Mouse (Mus musculus) cerebellum, adult 2 months (tissue): Measurements from ENCODE around the gene Ntmt1. TPM values are rescaled to one million over a fixed set of nuclear protein-coding genes. Genes with fewer than 3 reads are reported as not detected.

Experiments used
- DNase-seq, 2 experiments: peaks; one replicate each; pipeline ENCODE4 v3.0.0; 2021
- H3K27ac ChIP-seq: fragments of 200-500 bp; 2 replicates; pipeline ENCODE4 v1.5.1; 2012; ENCODE audit warnings: low read length, control low read depth, inconsistent platforms; ENCODE audit not compliant: insufficient read depth
- H3K27me3 ChIP-seq: fragments of 200-500 bp; 2 replicates; pipeline ENCODE4 v1.6.1; 2012; ENCODE audit warnings: inconsistent platforms, mild to moderate bottlenecking, low read length, moderate library complexity; ENCODE audit not compliant: control insufficient read depth, insufficient read depth
- H3K4me1 ChIP-seq: fragments of 200-500 bp; 2 replicates; pipeline ENCODE4 v1.6.1; 2011; ENCODE audit warnings: low read length; ENCODE audit not compliant: control insufficient read depth, insufficient read depth
- H3K4me3 ChIP-seq: fragments of 200-500 bp; replicated peaks from 2 replicates; pipeline ENCODE3; 2011; ENCODE audit warnings: mild to moderate bottlenecking, low read depth, low read length, control low read depth; ENCODE audit not compliant: insufficient read depth
- CTCF ChIP-seq: fragments of 200-500 bp; IDR thresholded peaks from 2 replicates; pipeline ENCODE4 v1.5.1; 2011; ENCODE audit warnings: low read depth, mild to moderate bottlenecking, control low read depth, low read length, moderate library complexity, borderline replicate concordance; ENCODE audit not compliant: insufficient read depth
- POLR2A ChIP-seq: fragments of 200-500 bp; IDR thresholded peaks from 2 replicates; pipeline ENCODE4 v1.6.1; 2011; ENCODE audit warnings: low read length, control low read depth, borderline replicate concordance; ENCODE audit not compliant: insufficient read depth
- WGBS: fragments of 180-500 bp; shearing (Covaris S2); methylation state at CpG from one replicate; pipeline ENCODE4 v1.1.7; 2018; 5-methylcytosine and 5-hydroxymethylcytosine counted together
- polyA plus RNA-seq: library from polyadenylated mRNA; depleted of rRNA; stranded (reverse); fragments of >200 nt; gene quantifications from 2 replicates; pipeline ENCODE4 v1.2.3, GENCODE M21; 2012

Ntmt1 gene
- polyA plus RNA-seq, 1 experiment = 37.8 TPM

DNA sequence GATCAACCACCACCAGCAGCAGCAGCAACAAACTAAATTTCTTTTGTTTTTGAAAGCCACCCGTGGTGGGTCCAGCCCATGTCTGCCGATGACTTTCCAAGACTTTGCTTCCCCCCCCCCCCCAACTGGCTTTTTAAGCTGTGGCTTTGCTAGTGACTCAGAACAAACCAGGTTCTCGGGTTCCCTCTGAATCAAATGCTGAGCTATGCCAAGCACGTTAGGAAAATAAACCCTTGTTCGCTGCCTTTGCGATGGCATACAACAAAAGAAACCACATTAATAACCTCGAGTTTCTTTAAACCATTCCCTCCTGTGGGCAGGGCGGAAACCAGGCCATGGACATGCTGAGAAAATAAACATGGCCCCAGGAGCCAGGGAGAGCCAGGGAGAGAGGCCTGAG, 40.6 kb downstream of the Ntmt1 start:
- Histone ChIP-seq H3K27me3 (peaks cover 6% of the 10 kb centered on the region; the same call in 1 of the 2 replicates), H3K27ac (no peak overlapping the region), H3K4me3 (no peak overlapping the region), H3K4me1 (no peaks in the 10 kb centered on the region)
- WGBS = 55% methylated on average over 8 of the region's 8 CpGs
- DNase-seq = no peak
- TF ChIP-seq CTCF (no peak), POLR2A (no peak)

DNA sequence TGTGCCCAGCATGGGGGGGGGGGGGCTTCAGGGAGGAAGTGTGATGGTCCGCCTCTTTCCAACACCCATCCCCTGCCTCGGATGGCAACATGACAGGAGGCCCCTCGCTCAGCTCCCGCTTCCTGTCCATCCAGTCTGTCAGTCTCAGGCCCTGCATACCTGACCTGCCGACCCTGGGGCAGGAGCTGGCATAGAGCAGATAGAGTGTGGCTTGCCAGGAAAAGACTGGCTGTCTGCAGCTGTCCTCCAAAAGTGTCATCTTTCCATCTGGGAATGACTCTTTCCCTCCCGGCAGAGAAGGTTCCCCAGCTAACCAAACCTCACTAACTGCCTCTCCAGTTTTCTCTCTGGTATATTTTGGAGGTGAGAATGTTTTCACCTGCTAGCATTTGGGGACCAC, 43.0 kb downstream of the Ntmt1 start:
- no peak overlapping the region for H3K27ac ChIP-seq
- DNase-seq = no peak
- 22% methylated on average over 6 of the region's 6 CpGs for WGBS
- TF ChIP-seq CTCF = no peak
- no peak for TF ChIP-seq POLR2A
- H3K4me3 ChIP-seq = no peak overlapping the region
- no peaks in the 10 kb centered on the region; the same call in 1 of the 2 replicates for H3K27me3 ChIP-seq
- no peaks in the 10 kb centered on the region for H3K4me1 ChIP-seq

DNA sequence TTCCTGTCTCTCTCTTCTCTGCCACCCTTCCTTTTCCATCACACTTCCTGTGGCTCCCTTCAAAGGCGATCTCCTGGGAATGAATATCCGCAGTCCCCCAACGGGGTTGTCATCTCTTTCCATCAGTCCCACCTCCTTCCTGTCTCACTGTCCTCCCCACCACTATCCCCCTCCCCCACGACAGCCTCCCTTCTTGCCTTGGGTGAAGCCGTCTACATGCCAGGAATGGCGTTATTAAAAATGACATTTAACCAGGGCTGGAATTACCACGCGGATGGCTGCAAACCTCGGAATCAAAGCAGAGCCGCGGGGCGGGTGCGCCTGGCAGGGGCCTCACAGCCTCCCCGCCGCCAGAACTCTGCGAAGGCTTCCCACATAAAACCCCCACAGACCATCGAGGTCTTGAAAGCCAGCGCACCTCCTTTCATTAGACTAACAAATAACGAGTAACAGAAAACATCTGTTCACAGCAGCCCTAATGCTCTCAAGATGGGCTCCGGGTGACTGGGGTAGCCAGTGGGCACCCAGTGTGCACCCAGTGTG, 45.2 kb downstream of the Ntmt1 start:
- H3K4me3 ChIP-seq = no peak overlapping the region
- WGBS = 31% methylated on average over 20 of the region's 20 CpGs
- H3K27ac ChIP-seq = no peak overlapping the region
- no peak for DNase-seq
- no peaks in the 10 kb centered on the region for H3K4me1 ChIP-seq
- no peaks in the 10 kb centered on the region for H3K27me3 ChIP-seq
- TF ChIP-seq POLR2A (no peak), CTCF (no peak)

DNA sequence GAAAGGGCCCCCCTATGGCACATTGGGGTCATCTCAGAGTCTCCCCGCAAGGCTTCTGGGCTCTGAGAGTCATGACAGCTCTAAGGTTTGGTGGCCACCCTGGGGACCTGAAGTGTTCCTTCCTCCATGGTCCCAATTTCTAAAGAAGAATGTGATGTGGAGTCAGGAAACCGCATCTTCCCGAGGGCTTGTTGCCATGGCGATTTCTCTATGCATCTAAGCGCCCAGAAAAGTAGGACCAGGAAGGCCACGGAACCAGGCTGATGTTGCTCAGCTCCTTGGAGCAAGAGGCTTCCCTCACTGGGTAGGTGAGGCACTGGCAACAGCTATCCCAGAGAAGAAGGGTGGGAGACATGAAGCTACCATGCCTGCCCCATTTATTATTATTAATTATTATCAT, 49.5 kb downstream of the Ntmt1 start:
- H3K4me3 ChIP-seq = no peak overlapping the region
- DNase-seq = no peak

DNA sequence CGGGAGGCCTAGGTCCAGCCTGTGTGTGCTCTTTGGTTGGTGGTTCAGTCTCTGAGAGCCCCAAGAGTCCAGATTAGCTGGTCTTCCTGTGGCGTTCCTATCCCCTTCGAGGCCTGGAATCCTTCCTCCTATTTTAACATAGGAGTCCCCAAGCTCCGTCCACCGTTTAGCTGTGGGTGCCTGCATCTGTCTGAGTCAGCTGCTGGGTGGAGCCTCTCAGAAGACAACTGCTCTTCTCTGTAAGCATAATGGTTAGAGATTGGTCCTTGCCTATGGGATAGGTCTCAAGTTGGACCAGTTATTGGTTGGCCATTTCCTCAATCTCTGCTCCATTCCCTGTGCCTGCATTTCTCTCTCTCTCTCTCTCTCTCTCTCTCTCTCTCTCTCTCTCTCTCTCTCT, 52.2 kb downstream of the Ntmt1 start:
- H3K27ac ChIP-seq = no peak overlapping the region
- 76% methylated on average over 5 of the region's 5 CpGs for WGBS
- no peak for DNase-seq
- TF ChIP-seq POLR2A = no peak
- no peak for TF ChIP-seq CTCF
- no peak overlapping the region for H3K4me3 ChIP-seq
- H3K4me1 ChIP-seq = no peaks in the 10 kb centered on the region
- no peaks in the 10 kb centered on the region for H3K27me3 ChIP-seq

More for the DNA sequence above, 49.5 kb downstream of the Ntmt1 start:
- TF ChIP-seq CTCF (no peak), POLR2A (no peak)
- WGBS = 44% methylated on average over 6 of the region's 6 CpGs
- Histone ChIP-seq H3K27me3 (no peaks in the 10 kb centered on the region), H3K4me1 (no peaks in the 10 kb centered on the region), H3K27ac (no peak overlapping the region)

DNA sequence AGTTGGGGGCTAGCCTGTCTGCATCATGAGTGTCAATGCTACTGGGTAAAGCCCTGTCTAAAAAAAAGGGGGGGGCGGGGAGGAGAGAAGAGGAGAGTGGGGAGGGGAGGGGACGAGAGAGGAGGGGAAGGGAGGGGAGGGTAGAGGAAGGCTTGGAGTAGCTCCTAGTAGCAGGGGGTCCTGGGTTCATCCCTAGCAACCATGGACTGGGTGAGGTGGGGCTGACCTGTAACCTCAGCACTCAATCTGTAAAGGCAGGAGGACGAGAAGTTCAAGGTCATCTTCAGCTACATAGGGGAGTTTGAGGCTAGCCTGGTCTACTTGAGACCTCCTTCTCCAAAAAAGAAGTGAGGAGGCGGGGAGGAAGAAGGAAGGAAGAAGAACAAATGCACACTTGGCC, 54.5 kb downstream of the Ntmt1 start:
- no peak for DNase-seq
- TF ChIP-seq POLR2A = no peak
- no peak for TF ChIP-seq CTCF
- Histone ChIP-seq H3K27ac (no peak overlapping the region), H3K4me3 (no peak overlapping the region), H3K27me3 (no peaks in the 10 kb centered on the region), H3K4me1 (no peaks in the 10 kb centered on the region)
- 57% methylated on average over 4 of the region's 4 CpGs for WGBS

DNA sequence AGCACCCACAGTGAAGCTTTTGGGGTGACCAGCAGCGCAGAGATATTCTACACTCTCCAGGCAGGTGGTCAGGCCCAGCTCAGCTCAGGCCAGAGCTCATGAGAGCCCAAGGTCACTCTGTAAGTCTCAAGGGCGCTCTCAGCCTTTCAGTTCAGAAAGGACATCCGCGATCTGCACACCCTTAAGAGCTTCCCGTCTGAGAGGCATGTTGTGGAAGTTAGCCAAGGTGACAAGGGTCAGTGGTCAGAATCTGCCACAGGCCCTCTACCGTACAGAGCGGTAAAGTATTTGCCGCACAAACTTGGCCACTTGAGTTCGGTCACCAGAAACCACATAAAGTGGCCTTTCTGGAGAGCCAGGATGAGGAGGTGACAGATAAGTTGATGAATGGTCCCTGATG, 55.9 kb downstream of the Ntmt1 start:
- H3K4me3 ChIP-seq = no peak overlapping the region
- no peaks in the 10 kb centered on the region for H3K27me3 ChIP-seq
- H3K4me1 ChIP-seq = no peaks in the 10 kb centered on the region
- TF ChIP-seq POLR2A (no peak), CTCF (no peak)
- WGBS = 82% methylated on average over 9 of the region's 9 CpGs
- no peak for DNase-seq
- H3K27ac ChIP-seq = no peak overlapping the region

DNA sequence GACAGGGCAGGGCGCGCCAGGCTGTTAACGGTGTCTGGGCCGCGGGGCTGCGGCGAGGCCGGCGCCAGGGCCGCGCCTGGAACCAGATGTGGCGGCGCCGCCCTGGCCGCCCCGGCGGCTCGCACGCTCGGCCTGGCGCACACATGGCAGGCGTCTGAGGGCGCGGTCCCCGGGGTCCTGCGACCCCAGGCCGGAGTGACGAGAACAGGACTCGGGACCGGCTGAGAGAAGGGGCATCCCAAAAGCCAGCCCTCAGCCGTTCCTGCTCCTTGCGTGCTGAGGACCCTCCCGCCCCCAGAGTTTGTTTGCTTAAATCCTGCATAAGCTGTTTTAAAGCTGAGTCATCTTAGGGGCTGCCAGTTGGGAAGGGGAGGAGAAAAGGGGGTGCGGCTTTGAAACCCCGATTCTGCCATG, 57.3 kb downstream of the Ntmt1 start:
- 4% methylated on average over 35 of the region's 35 CpGs for WGBS
- H3K27ac ChIP-seq = no peak overlapping the region
- TF ChIP-seq POLR2A (no peak), CTCF (no peak)
- H3K4me3 ChIP-seq = no peak overlapping the region
- DNase-seq = no peak
- no peaks in the 10 kb centered on the region for H3K27me3 ChIP-seq
- no peaks in the 10 kb centered on the region for H3K4me1 ChIP-seq

DNA sequence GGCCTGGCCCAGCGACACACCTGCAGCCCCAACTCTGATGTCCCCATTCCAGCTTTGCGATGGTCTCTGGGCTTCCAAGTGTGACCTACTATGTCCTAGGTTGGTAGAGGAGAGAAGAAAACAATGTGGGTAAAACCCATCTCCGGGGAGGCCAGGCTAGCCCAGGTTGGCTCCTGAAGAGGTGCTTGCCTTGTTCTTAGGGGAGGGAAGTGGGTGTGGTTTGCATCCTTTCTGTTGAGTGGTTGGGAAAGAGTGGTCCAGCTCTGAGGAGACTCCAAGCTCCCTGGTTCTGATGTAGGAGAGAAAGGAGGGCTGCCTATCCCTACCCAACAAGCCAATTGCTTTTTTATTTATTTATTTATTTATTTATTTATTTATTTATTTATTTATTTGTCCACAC, 57.8 kb downstream of the Ntmt1 start:
- H3K4me1 ChIP-seq = no peaks in the 10 kb centered on the region
- no peaks in the 10 kb centered on the region for H3K27me3 ChIP-seq
- WGBS = 64% methylated on average over 3 of the region's 3 CpGs
- no peak for DNase-seq
- no peak overlapping the region for H3K4me3 ChIP-seq
- TF ChIP-seq CTCF (no peak), POLR2A (no peak)
- H3K27ac ChIP-seq = no peak overlapping the region
